Mouse (Mus musculus) C2C12 (cell line): ENCODE measurements at regions not wholly inside any gene's neighbourhood (a gene's known extent, or its start where the extent isn't known, plus 50 kb on each side); places are given as distances from the start of the nearest gene placed in this dataset.

Experiments used
- CTCF ChIP-seq: IDR thresholded peaks from one replicate; pipeline ENCODE4 v1.5.1; 2011; ENCODE audit not compliant: control insufficient read depth, insufficient read depth, insufficient read length
- MAX ChIP-seq: IDR thresholded peaks from one replicate; pipeline ENCODE4 v1.6.1; 2011; ENCODE audit warnings: mild to moderate bottlenecking, control low read depth
- MYOD1 ChIP-seq: IDR thresholded peaks from one replicate; pipeline ENCODE4 v1.6.1; 2011; ENCODE audit warnings: low read depth; ENCODE audit not compliant: control insufficient read depth, insufficient read length
- MYOG ChIP-seq: IDR thresholded peaks from one replicate; pipeline ENCODE4 v1.6.1; 2011; ENCODE audit not compliant: control insufficient read depth, insufficient read length; ENCODE audit errors: extremely low read depth
- USF1 ChIP-seq: IDR thresholded peaks from one replicate; pipeline ENCODE4 v1.6.1; 2011; ENCODE audit warnings: low read depth, mild to moderate bottlenecking, control low read depth, moderate library complexity

DNA sequence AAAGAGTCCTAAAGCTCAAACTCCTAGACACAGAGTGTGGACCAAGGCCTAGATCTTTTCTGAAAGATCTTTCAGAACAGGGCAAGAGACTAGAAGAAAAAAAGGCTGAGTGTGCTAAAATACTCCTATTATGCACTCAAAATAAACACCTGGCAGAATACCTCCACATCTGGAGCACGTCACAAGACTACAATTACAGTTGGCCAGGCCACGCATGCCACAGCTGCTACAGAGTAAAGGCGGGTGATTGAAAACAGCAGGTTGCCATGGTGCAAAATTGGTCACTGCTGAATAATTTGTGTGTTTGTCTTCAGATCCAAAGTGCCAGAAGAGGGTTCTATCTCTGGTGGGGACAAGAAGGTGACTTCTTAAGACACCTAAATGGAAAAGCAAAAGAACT, 82.8 kb upstream of the Gm26657 start:
- no peak for TF ChIP-seq MYOG
- TF ChIP-seq CTCF: no peak
- TF ChIP-seq USF1: no peak
- no peak for TF ChIP-seq MAX
- no peak for TF ChIP-seq MYOD1
